Mouse (Mus musculus) frontal cortex, postnatal 14 days (tissue): ENCODE results near the gene Prss35.

Source experiments
- DNase-seq, 2 experiments: peaks; one replicate each; pipeline ENCODE4 v3.0.0; 2022; ENCODE audit warnings: low spot score in 2 of 2

The Prss35 gene

GRCm38 (mm10) chr9:86734357-86734756 is 9.1 kb upstream of the Prss35 start:
- DNase-seq = no peak

GRCm38 (mm10) chr9:86734795-86735194 is 8.7 kb upstream of the Prss35 start:
- no peak for DNase-seq

- no peak for DNase-seq
Observed at GRCm38 (mm10) chr9:86736991-86737390, 6.5 kb upstream of the Prss35 start.

GRCm38 (mm10) chr9:86738067-86738466 is 5.4 kb upstream of the Prss35 start:
- DNase-seq = no peak

- no peak for DNase-seq
Observed at GRCm38 (mm10) chr9:86738801-86739200, 4.6 kb upstream of the Prss35 start.

GRCm38 (mm10) chr9:86739971-86740370 is 3.5 kb upstream of the Prss35 start:
- no peak for DNase-seq

- no peak for DNase-seq
Observed at GRCm38 (mm10) chr9:86744041-86744440, 592 bp downstream of the Prss35 start.

GRCm38 (mm10) chr9:86745926-86746581 is 2.6 kb downstream of the Prss35 start:
- DNase-seq = peak; percentile 67 to 68

GRCm38 (mm10) chr9:86762477-86763376 is 19.3 kb downstream of the Prss35 start:
- DNase-seq = no peak

- DNase-seq = no peak
Observed at GRCm38 (mm10) chr9:86764002-86764401, 20.6 kb downstream of the Prss35 start.

- peak in 1 of 2 experiments; percentile 1 for DNase-seq
Observed at GRCm38 (mm10) chr9:86766991-86767390, 23.5 kb downstream of the Prss35 start.

GRCm38 (mm10) chr9:86772897-86773296 is 29.4 kb downstream of the Prss35 start:
- DNase-seq = no peak

GRCm38 (mm10) chr9:86773996-86774395 is 30.5 kb downstream of the Prss35 start:
- DNase-seq = peak in 1 of 2 experiments; percentile 2

GRCm38 (mm10) chr9:86775374-86775773 is 31.9 kb downstream of the Prss35 start:
- DNase-seq = peak in 1 of 2 experiments; percentile 3

GRCm38 (mm10) chr9:86777309-86777708 is 33.9 kb downstream of the Prss35 start:
- peak in 1 of 2 experiments; percentile 2 for DNase-seq

- DNase-seq = no peak
Observed at GRCm38 (mm10) chr9:86778212-86778611, 34.8 kb downstream of the Prss35 start.

GRCm38 (mm10) chr9:86781426-86781825 is 38.0 kb downstream of the Prss35 start:
- no peak for DNase-seq

- peak in 1 of 2 experiments; percentile 3 for DNase-seq
Observed at GRCm38 (mm10) chr9:86782836-86783235, 39.4 kb downstream of the Prss35 start.

GRCm38 (mm10) chr9:86789186-86789585 is 45.7 kb downstream of the Prss35 start:
- peak in 1 of 2 experiments; percentile 4 for DNase-seq

GRCm38 (mm10) chr9:86791927-86792326 is 48.5 kb downstream of the Prss35 start:
- DNase-seq = peak in 1 of 2 experiments; percentile 2

- peak in 1 of 2 experiments; percentile 7 for DNase-seq
Observed at GRCm38 (mm10) chr9:86795236-86795635, 51.8 kb downstream of the Prss35 start.

- no peak for DNase-seq
Observed at GRCm38 (mm10) chr9:86797553-86797952, 54.1 kb downstream of the Prss35 start.

GRCm38 (mm10) chr9:86798129-86798528 is 54.7 kb downstream of the Prss35 start:
- DNase-seq = no peak
